Mouse (Mus musculus): ENCODE measurements around the gene Sept7. TPM values are rescaled to one million over a fixed set of nuclear protein-coding genes. Genes with fewer than 3 reads are reported as not detected.

The Sept7 gene
- polyA plus RNA-seq, 2 experiments: 32.6 to 86.3 TPM

GRCm38 (mm10) chr9:25253478-25253824 lies 1.2 kb downstream of the Sept7 start:
- peak overlapping the region; percentile 95 to 96 for H3K4me3 ChIP-seq (ENCODE audit: insufficient read depth in 1 of 2, low read depth in 2 of 2, low read length in 2 of 2)
- peak overlapping the region; percentile 98 for H3K9ac ChIP-seq (replicated peaks)
- H3K4me2 ChIP-seq (ENCODE audit: low read depth): peak overlapping the region; percentile 74
- ATAC-seq (ENCODE audit: insufficient read depth) (no peak), DNase-seq (ENCODE audit: low read depth in 3 of 3, low spot score in 3 of 3) (no peak)
- H3K36me3 ChIP-seq (replicated peaks; ENCODE audit: control insufficient read depth, insufficient read depth, low read depth): no peaks in the 10 kb centered on the region
- TF ChIP-seq EP300 (IDR thresholded peaks at IDR 0.05; ENCODE audit: low read depth) (no peak), CTCF (IDR thresholded peaks at IDR 0.05; ENCODE audit: low read depth) (no peak)
- WGBS (ENCODE audit: insufficient replicate concordance): 7% methylated on average over 3 of the region's 3 CpGs
- H3K4me1 ChIP-seq (replicated peaks; ENCODE audit: control insufficient read depth in 2 of 2, insufficient read depth in 2 of 2, low read length in 1 of 2): peaks cover 10 to 13% of the 10 kb centered on the region in 2 experiments
- H3K27me3 ChIP-seq (ENCODE audit: control insufficient read depth, insufficient read depth, low read length): no peaks in the 10 kb centered on the region
- H3K27ac ChIP-seq: peak overlapping the region; percentile 92
- H3K9me3 ChIP-seq (ENCODE audit: control insufficient read depth, low read length): no peaks in the 10 kb centered on the region

- H3K4me1 ChIP-seq (replicated peaks; ENCODE audit: control insufficient read depth in 2 of 2, insufficient read depth in 2 of 2, low read length in 1 of 2): no peaks in the 10 kb centered on the region
- ATAC-seq (ENCODE audit: insufficient read depth) (no peak), DNase-seq (ENCODE audit: low read depth in 3 of 3, low spot score in 3 of 3) (no peak)
- WGBS (ENCODE audit: insufficient replicate concordance): 66% methylated on average over 3 of the region's 3 CpGs
- H3K36me3 ChIP-seq (replicated peaks; ENCODE audit: control insufficient read depth, insufficient read depth, low read depth): peaks cover 3% of the 10 kb centered on the region
- H3K9ac ChIP-seq (replicated peaks): no peak overlapping the region
- H3K27me3 ChIP-seq (ENCODE audit: control insufficient read depth, insufficient read depth, low read length): no peaks in the 10 kb centered on the region
- TF ChIP-seq CTCF (IDR thresholded peaks at IDR 0.05; ENCODE audit: low read depth): no peak
- no peak for TF ChIP-seq EP300 (IDR thresholded peaks at IDR 0.05; ENCODE audit: low read depth)
- no peak overlapping the region for H3K27ac ChIP-seq
- H3K4me3 ChIP-seq (ENCODE audit: insufficient read depth in 1 of 2, low read depth in 2 of 2, low read length in 2 of 2): no peak overlapping the region
- H3K9me3 ChIP-seq (ENCODE audit: control insufficient read depth, low read length): no peaks in the 10 kb centered on the region
- H3K4me2 ChIP-seq (ENCODE audit: low read depth): no peak overlapping the region
These were observed 8.2 kb downstream of the Sept7 start for GRCm38 (mm10) chr9:25260411-25260810.

- Histone ChIP-seq H3K4me2 (ENCODE audit: low read depth) (no peak overlapping the region), H3K36me3 (replicated peaks; ENCODE audit: control insufficient read depth, insufficient read depth, low read depth) (peaks cover 5% of the 10 kb centered on the region), H3K9me3 (ENCODE audit: control insufficient read depth, low read length) (no peaks in the 10 kb centered on the region), H3K4me1 (replicated peaks; ENCODE audit: control insufficient read depth in 2 of 2, insufficient read depth in 2 of 2, low read length in 1 of 2) (no peaks in the 10 kb centered on the region), H3K9ac (replicated peaks) (no peak overlapping the region), H3K4me3 (ENCODE audit: insufficient read depth in 1 of 2, low read depth in 2 of 2, low read length in 2 of 2) (no peak overlapping the region), H3K27ac (no peak overlapping the region), H3K27me3 (ENCODE audit: control insufficient read depth, insufficient read depth, low read length) (no peaks in the 10 kb centered on the region)
- TF ChIP-seq EP300 (IDR thresholded peaks at IDR 0.05; ENCODE audit: low read depth): no peak
- no peak for TF ChIP-seq CTCF (IDR thresholded peaks at IDR 0.05; ENCODE audit: low read depth)
- no peak for DNase-seq (ENCODE audit: low read depth in 3 of 3, low spot score in 3 of 3)
- no peak for ATAC-seq (ENCODE audit: insufficient read depth)
These were observed 8.7 kb downstream of the Sept7 start for GRCm38 (mm10) chr9:25260979-25261378.

GRCm38 (mm10) chr9:25262087-25262486 lies 9.8 kb downstream of the Sept7 start:
- H3K4me1 ChIP-seq (replicated peaks; ENCODE audit: control insufficient read depth in 2 of 2, insufficient read depth in 2 of 2, low read length in 1 of 2): peaks cover 3 to 4% of the 10 kb centered on the region in 2 experiments
- peaks cover 8% of the 10 kb centered on the region for H3K36me3 ChIP-seq (replicated peaks; ENCODE audit: control insufficient read depth, insufficient read depth, low read depth)
- H3K9ac ChIP-seq (replicated peaks): no peak overlapping the region
- H3K27me3 ChIP-seq (ENCODE audit: control insufficient read depth, insufficient read depth, low read length): no peaks in the 10 kb centered on the region
- no peak for DNase-seq (ENCODE audit: low read depth in 3 of 3, low spot score in 3 of 3)
- TF ChIP-seq EP300 (IDR thresholded peaks at IDR 0.05; ENCODE audit: low read depth): no peak
- TF ChIP-seq CTCF (IDR thresholded peaks at IDR 0.05; ENCODE audit: low read depth): no peak
- 55% methylated on average over 1 of the region's 1 CpGs for WGBS (ENCODE audit: insufficient replicate concordance)
- H3K9me3 ChIP-seq (ENCODE audit: control insufficient read depth, low read length): no peaks in the 10 kb centered on the region
- H3K4me3 ChIP-seq (ENCODE audit: insufficient read depth in 1 of 2, low read depth in 2 of 2, low read length in 2 of 2): no peak overlapping the region
- H3K4me2 ChIP-seq (ENCODE audit: low read depth): no peak overlapping the region
- no peak overlapping the region for H3K27ac ChIP-seq
- ATAC-seq (ENCODE audit: insufficient read depth): no peak

- 78% methylated on average over 4 of the region's 4 CpGs for WGBS (ENCODE audit: insufficient replicate concordance)
- H3K4me1 ChIP-seq (replicated peaks; ENCODE audit: control insufficient read depth in 2 of 2, insufficient read depth in 2 of 2, low read length in 1 of 2): peaks cover 4 to 10% of the 10 kb centered on the region in 2 experiments
- no peak for ATAC-seq (ENCODE audit: insufficient read depth)
These were observed 13.6 kb downstream of the Sept7 start for GRCm38 (mm10) chr9:25265795-25266194.

More at GRCm38 (mm10) chr9:25265795-25266194, 13.6 kb downstream of the Sept7 start:
- Histone ChIP-seq H3K4me3 (ENCODE audit: insufficient read depth in 1 of 2, low read depth in 2 of 2, low read length in 2 of 2) (no peak overlapping the region), H3K9ac (replicated peaks) (no peak overlapping the region), H3K9me3 (ENCODE audit: control insufficient read depth, low read length) (no peaks in the 10 kb centered on the region), H3K27me3 (ENCODE audit: control insufficient read depth, insufficient read depth, low read length) (no peaks in the 10 kb centered on the region), H3K27ac (no peak overlapping the region), H3K36me3 (replicated peaks; ENCODE audit: control insufficient read depth, insufficient read depth, low read depth) (peaks cover 15% of the 10 kb centered on the region), H3K4me2 (ENCODE audit: low read depth) (no peak overlapping the region)
- TF ChIP-seq EP300 (IDR thresholded peaks at IDR 0.05; ENCODE audit: low read depth) (no peak), CTCF (IDR thresholded peaks at IDR 0.05; ENCODE audit: low read depth) (no peak)
- DNase-seq (ENCODE audit: low read depth in 3 of 3, low spot score in 3 of 3): no peak
